Mouse (Mus musculus) embryonic facial prominence, embryonic 12.5 days (tissue): ENCODE measurements around the gene Rasgef1c. TPM values are rescaled to one million over a fixed set of nuclear protein-coding genes. Genes with fewer than 3 reads are reported as not detected.

Experiments used
- ATAC-seq: fragments of 200-750 bp; cut with Nextera tagmentation; 2 replicates; pipeline ENCODE4 v1.8.0; 2017; ENCODE audit not compliant: insufficient number of reproducible peaks, insufficient read depth, low FRiP score, low TSS enrichment
- H3K27ac ChIP-seq: fragments of 300-500 bp; sonication (generic); 2 replicates; pipeline ENCODE4 v1.5.1; 2016; ENCODE audit warnings: mild to moderate bottlenecking
- H3K27me3 ChIP-seq: fragments of 300-500 bp; sonication (generic); 2 replicates; pipeline ENCODE4 v1.6.1; 2016; ENCODE audit warnings: mild to moderate bottlenecking, moderate library complexity
- H3K36me3 ChIP-seq: fragments of 300-500 bp; sonication (generic); 2 replicates; pipeline ENCODE4 v1.6.1; 2016; ENCODE audit warnings: mild to moderate bottlenecking
- H3K4me1 ChIP-seq: fragments of 300-500 bp; sonication (generic); 2 replicates; pipeline ENCODE4 v1.6.1; 2016
- H3K4me2 ChIP-seq: fragments of 300-500 bp; sonication (generic); replicated peaks from 2 replicates; pipeline ENCODE4 v1.6.1; 2016; ENCODE audit warnings: mild to moderate bottlenecking, moderate library complexity
- H3K4me3 ChIP-seq: fragments of 300-500 bp; sonication (generic); 2 replicates; pipeline ENCODE4 v1.5.1; 2016; ENCODE audit warnings: mild to moderate bottlenecking
- H3K9ac ChIP-seq: fragments of 300-500 bp; sonication (generic); 2 replicates; pipeline ENCODE4 v1.6.1; 2016; ENCODE audit warnings: mild to moderate bottlenecking, moderate library complexity
- H3K9me3 ChIP-seq: fragments of 300-500 bp; sonication (generic); 2 replicates; pipeline ENCODE4 v1.6.1; 2016; ENCODE audit warnings: mild to moderate bottlenecking, moderate library complexity
- WGBS: fragments of 180-500 bp; shearing (Covaris S2); methylation state at CpG from one replicate; pipeline ENCODE4 v1.1.7; 2016; 5-methylcytosine and 5-hydroxymethylcytosine counted together
- polyA plus RNA-seq: library from polyadenylated mRNA; unstranded; fragments of >200 nt; fragmentation: Nextera tagmentation; extraction: Ambion mirVana; gene quantifications from 2 replicates; pipeline ENCODE4 v1.2.1, GENCODE M21; 2016

The Rasgef1c gene
- polyA plus RNA-seq, 1 experiment from 2014 or later: 0.26 TPM

- WGBS: 81% methylated on average over 5 of the region's 5 CpGs
- ATAC-seq: no peak
- Histone ChIP-seq H3K9me3 (no peaks in the 10 kb centered on the region), H3K36me3 (0 out of 2 replicates have a peak, but pooled peaks cover 3% of the 10 kb centered on the region), H3K4me2 (no peak overlapping the region), H3K4me3 (no peak overlapping the region), H3K27me3 (no peaks in the 10 kb centered on the region), H3K27ac (no peak overlapping the region), H3K4me1 (no peaks in the 10 kb centered on the region), H3K9ac (no peak overlapping the region)
Observed at GRCm38 (mm10) chr11:49888469-49888868, 13.2 kb upstream of the Rasgef1c start.

DNA sequence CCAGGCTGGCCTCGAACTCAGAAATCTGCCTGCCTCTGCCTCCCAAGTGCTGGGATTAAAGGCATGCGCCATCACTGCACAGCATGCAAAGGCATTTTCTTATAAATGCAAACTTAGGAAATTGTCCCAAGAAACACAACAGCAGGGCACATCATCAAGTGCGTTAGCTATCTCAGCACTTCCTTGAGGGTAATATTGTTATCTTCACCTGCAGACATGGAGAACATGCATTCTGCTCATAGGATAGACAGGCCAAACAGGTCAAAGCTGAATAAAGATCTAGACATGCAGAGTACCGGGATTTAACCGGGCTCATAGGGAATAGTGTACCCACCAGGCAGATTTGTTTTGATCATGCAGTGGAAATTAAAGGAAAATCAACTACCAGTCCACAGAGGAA, 9.6 kb upstream of the Rasgef1c start:
- 89% methylated on average over 5 of the region's 5 CpGs for WGBS
- Histone ChIP-seq H3K27ac (no peak overlapping the region), H3K9ac (no peak overlapping the region), H3K4me1 (no peaks in the 10 kb centered on the region), H3K36me3 (no peaks in the 10 kb centered on the region), H3K4me2 (no peak overlapping the region), H3K27me3 (no peaks in the 10 kb centered on the region), H3K4me3 (no peak overlapping the region), H3K9me3 (no peaks in the 10 kb centered on the region)
- ATAC-seq: no peak

GRCm38 (mm10) chr11:49893806-49894205, 7.8 kb upstream of the Rasgef1c start:
- 75% methylated on average over 11 of the region's 11 CpGs for WGBS

GRCm38 (mm10) chr11:49895966-49896590, 5.6 kb upstream of the Rasgef1c start:
- no peak for ATAC-seq
- no peak overlapping the region for H3K4me2 ChIP-seq
- H3K4me3 ChIP-seq: no peak overlapping the region
- peaks cover 17% of the 10 kb centered on the region for H3K27me3 ChIP-seq
- no peaks in the 10 kb centered on the region for H3K36me3 ChIP-seq
- H3K4me1 ChIP-seq: no peaks in the 10 kb centered on the region
- H3K9me3 ChIP-seq: no peaks in the 10 kb centered on the region
- no peak overlapping the region for H3K9ac ChIP-seq
- 58% methylated on average over 6 of the region's 6 CpGs for WGBS
- H3K27ac ChIP-seq: no peak overlapping the region

More at GRCm38 (mm10) chr11:49893806-49894205, 7.8 kb upstream of the Rasgef1c start:
- ATAC-seq: no peak
- Histone ChIP-seq H3K36me3 (no peaks in the 10 kb centered on the region), H3K4me2 (no peak overlapping the region), H3K4me3 (no peak overlapping the region), H3K27ac (no peak overlapping the region), H3K9me3 (no peaks in the 10 kb centered on the region), H3K4me1 (no peaks in the 10 kb centered on the region), H3K27me3 (no peaks in the 10 kb centered on the region), H3K9ac (no peak overlapping the region)

GRCm38 (mm10) chr11:49900043-49900442, 1.6 kb upstream of the Rasgef1c start:
- H3K27ac ChIP-seq: no peak overlapping the region
- H3K4me1 ChIP-seq: 0 out of 2 replicates have a peak, but pooled peaks cover 4% of the 10 kb centered on the region
- peaks cover 37% of the 10 kb centered on the region for H3K27me3 ChIP-seq
- no peak for ATAC-seq
- no peak overlapping the region for H3K4me2 ChIP-seq
- H3K9ac ChIP-seq: no peak overlapping the region
- 77% methylated on average over 6 of the region's 6 CpGs for WGBS
- H3K4me3 ChIP-seq: no peak overlapping the region
- no peaks in the 10 kb centered on the region for H3K36me3 ChIP-seq
- H3K9me3 ChIP-seq: no peaks in the 10 kb centered on the region

DNA sequence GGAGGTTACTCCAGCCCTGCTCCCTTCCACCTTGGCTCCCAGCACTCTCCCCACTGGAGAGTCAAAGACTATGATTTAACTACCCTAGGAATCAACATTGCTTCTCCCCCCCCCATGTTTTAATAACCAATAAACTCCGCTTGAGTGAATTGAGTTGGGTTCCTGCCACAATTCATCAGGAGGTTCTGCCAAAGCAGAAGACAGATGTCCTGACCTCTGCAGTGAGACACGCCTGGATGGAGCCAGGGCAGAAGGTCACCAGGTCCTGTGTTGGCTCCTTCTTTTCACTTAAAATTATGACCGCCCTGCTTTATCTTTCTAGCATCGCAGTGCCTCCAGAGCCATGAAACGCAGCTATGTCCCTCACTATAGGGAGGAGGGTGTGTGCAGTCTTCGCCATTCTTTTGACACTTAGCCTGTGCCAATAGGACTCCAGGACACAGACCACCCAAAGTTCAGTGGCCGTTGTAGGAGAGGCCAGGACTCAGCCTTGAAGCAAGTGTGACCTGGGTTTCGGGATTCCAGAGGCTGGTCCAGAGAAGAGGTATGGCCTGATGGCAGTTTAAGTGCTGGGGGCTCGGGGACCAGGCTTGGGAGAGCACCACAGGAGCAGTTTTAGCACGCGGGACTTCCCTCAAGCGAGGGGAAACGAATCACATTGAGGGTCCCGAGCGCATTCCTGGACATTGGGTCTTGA, 525 bp upstream of the Rasgef1c start:
- Histone ChIP-seq H3K27ac (no peak overlapping the region), H3K4me2 (peak overlapping the region; percentile 100), H3K9ac (peak overlapping the region; percentile 77), H3K4me1 (0 out of 2 replicates have a peak, but pooled peaks cover 4% of the 10 kb centered on the region), H3K27me3 (peaks cover 37% of the 10 kb centered on the region), H3K36me3 (no peaks in the 10 kb centered on the region), H3K4me3 (peak overlapping the region; percentile 66), H3K9me3 (no peaks in the 10 kb centered on the region)
- no peak for ATAC-seq
- 31% methylated on average over 15 of the region's 15 CpGs for WGBS

GRCm38 (mm10) chr11:49903333-49903732, 1.7 kb downstream of the Rasgef1c start:
- Histone ChIP-seq H3K4me3 (no peak overlapping the region), H3K9me3 (no peaks in the 10 kb centered on the region), H3K4me2 (no peak overlapping the region), H3K4me1 (0 out of 2 replicates have a peak, but pooled peaks cover 4% of the 10 kb centered on the region), H3K36me3 (no peaks in the 10 kb centered on the region), H3K27me3 (peaks cover 37% of the 10 kb centered on the region), H3K9ac (no peak overlapping the region), H3K27ac (no peak overlapping the region)
- no peak for ATAC-seq
- 15% methylated on average over 7 of the region's 7 CpGs for WGBS

- no peaks in the 10 kb centered on the region for H3K36me3 ChIP-seq
- 56% methylated on average over 15 of the region's 15 CpGs for WGBS
- no peaks in the 10 kb centered on the region for H3K27me3 ChIP-seq
- no peak overlapping the region for H3K27ac ChIP-seq
- no peak for ATAC-seq
- H3K4me3 ChIP-seq: no peak overlapping the region
- no peak overlapping the region for H3K4me2 ChIP-seq
- no peak overlapping the region for H3K9ac ChIP-seq
- H3K4me1 ChIP-seq: no peaks in the 10 kb centered on the region
- H3K9me3 ChIP-seq: no peaks in the 10 kb centered on the region
Observed at GRCm38 (mm10) chr11:49918521-49919180, 17.0 kb downstream of the Rasgef1c start.

- 84% methylated on average over 6 of the region's 6 CpGs for WGBS
- no peak overlapping the region for H3K4me2 ChIP-seq
- no peaks in the 10 kb centered on the region for H3K9me3 ChIP-seq
- no peaks in the 10 kb centered on the region for H3K4me1 ChIP-seq
- no peak for ATAC-seq
- no peaks in the 10 kb centered on the region for H3K36me3 ChIP-seq
- no peak overlapping the region for H3K9ac ChIP-seq
- H3K4me3 ChIP-seq: no peak overlapping the region
- H3K27me3 ChIP-seq: no peaks in the 10 kb centered on the region
- H3K27ac ChIP-seq: no peak overlapping the region
Observed at GRCm38 (mm10) chr11:49919304-49919703, 17.7 kb downstream of the Rasgef1c start.

DNA sequence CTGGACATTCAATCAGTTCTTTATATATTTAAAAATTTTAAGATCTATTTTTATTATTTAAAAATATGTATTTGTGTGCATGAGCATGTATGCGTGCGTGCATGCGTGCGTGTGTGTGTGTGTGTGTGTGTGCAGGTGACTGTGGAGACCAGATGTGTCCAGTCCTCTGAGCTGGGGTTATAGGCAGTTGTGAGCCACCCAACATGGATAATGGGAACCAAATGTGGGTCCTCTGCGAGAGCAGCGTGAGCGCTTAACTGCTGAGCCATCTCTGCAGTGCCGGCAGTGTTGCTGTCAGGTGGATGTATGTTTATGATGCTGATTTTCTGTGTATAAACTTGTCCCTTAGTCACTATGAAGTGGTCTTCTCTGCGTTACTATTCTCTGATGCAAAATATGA, 21.9 kb downstream of the Rasgef1c start:
- no peak for ATAC-seq
- WGBS: 44% methylated on average over 9 of the region's 9 CpGs
- no peaks in the 10 kb centered on the region for H3K9me3 ChIP-seq
- H3K9ac ChIP-seq: no peak overlapping the region
- H3K4me3 ChIP-seq: no peak overlapping the region
- H3K4me1 ChIP-seq: peaks cover 13% of the 10 kb centered on the region; the same call in 1 of the 2 replicates
- no peak overlapping the region for H3K27ac ChIP-seq
- H3K36me3 ChIP-seq: no peaks in the 10 kb centered on the region
- H3K27me3 ChIP-seq: no peaks in the 10 kb centered on the region
- H3K4me2 ChIP-seq: no peak overlapping the region

GRCm38 (mm10) chr11:49926183-49926582, 24.5 kb downstream of the Rasgef1c start:
- no peak overlapping the region for H3K27ac ChIP-seq
- H3K4me1 ChIP-seq: peaks cover 13% of the 10 kb centered on the region; the same call in 1 of the 2 replicates
- no peaks in the 10 kb centered on the region for H3K27me3 ChIP-seq
- H3K36me3 ChIP-seq: no peaks in the 10 kb centered on the region
- no peak for ATAC-seq
- WGBS: 75% methylated on average over 7 of the region's 7 CpGs
- no peak overlapping the region for H3K9ac ChIP-seq
- H3K9me3 ChIP-seq: no peaks in the 10 kb centered on the region
- no peak overlapping the region for H3K4me2 ChIP-seq
- no peak overlapping the region for H3K4me3 ChIP-seq

- Histone ChIP-seq H3K27ac (no peak overlapping the region), H3K4me1 (peaks cover 13% of the 10 kb centered on the region; the same call in 1 of the 2 replicates), H3K36me3 (no peaks in the 10 kb centered on the region), H3K9me3 (no peaks in the 10 kb centered on the region), H3K4me3 (no peak overlapping the region), H3K4me2 (peak overlapping the region; percentile 22; the same call in 1 of the 2 replicates), H3K9ac (no peak overlapping the region), H3K27me3 (no peaks in the 10 kb centered on the region)
- peak; percentile 72; the same call in 1 of the 2 replicates for ATAC-seq
- 27% methylated on average over 4 of the region's 4 CpGs for WGBS
Observed at GRCm38 (mm10) chr11:49927169-49927568, 25.5 kb downstream of the Rasgef1c start.
